Mouse (Mus musculus) gastrocnemius, adult 18-20 months (tissue): ENCODE measurements around the gene Chil1. TPM values are rescaled to one million over a fixed set of nuclear protein-coding genes. Genes with fewer than 3 reads are reported as not detected.
A peak's percentile ranks its signal among the peaks of the same experiment; 100 is the strongest.

Experiments used
- DNase-seq: peaks from one replicate; pipeline ENCODE4 v3.0.0; 2021; ENCODE audit warnings: low spot score
- long read RNA-seq, 2 experiments: library from polyadenylated mRNA; stranded (forward); transcript quantifications; one replicate each; pipeline ENCODE4 v2.0.0; 2021
- total RNA-seq, 2 experiments: library from RNA; stranded (reverse); gene quantifications; 2 replicates each; pipeline ENCODE4 v1.2.3; 2021

The Chil1 gene
- total RNA-seq, result 1 to 10 TPM; 1.1 to 2.0 TPM
- long read RNA-seq, experiment 1, partial matches to known transcripts, result 0 of 2 reads
- long read RNA-seq, experiment 1, other reads (novel, unspliced or antisense), result 1 of 2 reads
- long read RNA-seq, experiment 2, partial matches to known transcripts, result 1 of 4 reads
- long read RNA-seq, experiment 2, other reads (novel, unspliced or antisense), result 1 of 4 reads

DNA sequence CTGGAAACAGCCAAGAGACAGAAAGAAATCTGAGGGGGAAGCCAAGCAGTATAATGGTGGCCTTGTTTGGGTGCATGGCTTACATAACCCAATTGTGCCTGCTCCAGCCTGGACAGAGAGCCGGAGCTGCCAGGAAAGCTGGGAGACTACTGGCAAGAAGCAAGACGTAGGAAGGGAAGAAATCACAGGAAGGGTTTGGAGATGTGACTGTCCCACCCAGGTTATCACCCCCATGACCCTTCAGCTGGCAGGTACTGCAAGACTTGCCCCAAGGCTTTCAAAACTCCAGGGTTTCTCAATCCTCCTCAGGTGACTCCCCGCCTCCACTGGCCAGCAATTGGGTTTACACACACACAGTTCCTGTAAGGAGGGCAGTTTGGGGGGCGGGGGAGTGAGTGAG lies at the start of gene Chil1:
TSS of gene Chil1 (plus strand) at position 152 of the 400 bp plus-strand sequence.
- DNase-seq, result peak; percentile 29

DNA sequence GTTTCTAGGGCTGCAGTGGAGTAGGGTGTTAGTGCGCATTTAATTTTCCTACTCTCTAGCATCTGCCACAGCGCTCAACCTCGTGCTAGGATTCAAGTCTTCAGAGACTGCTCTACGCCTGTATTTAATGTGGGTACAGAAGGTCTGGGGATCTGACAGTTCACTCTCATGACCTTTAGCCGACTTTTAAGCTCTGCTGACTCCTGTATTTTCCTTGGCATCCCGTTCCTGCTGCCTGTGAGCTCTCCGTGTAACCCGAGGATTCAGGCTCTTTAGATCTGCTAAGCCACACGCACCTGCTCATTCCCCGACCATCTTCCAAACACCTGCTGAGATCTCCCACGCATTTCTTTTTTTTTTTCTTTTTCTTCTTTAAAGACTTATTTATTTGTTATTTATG lies 48.7 kb upstream of the Chil1 start:
- DNase-seq, result peak; percentile 49

DNA sequence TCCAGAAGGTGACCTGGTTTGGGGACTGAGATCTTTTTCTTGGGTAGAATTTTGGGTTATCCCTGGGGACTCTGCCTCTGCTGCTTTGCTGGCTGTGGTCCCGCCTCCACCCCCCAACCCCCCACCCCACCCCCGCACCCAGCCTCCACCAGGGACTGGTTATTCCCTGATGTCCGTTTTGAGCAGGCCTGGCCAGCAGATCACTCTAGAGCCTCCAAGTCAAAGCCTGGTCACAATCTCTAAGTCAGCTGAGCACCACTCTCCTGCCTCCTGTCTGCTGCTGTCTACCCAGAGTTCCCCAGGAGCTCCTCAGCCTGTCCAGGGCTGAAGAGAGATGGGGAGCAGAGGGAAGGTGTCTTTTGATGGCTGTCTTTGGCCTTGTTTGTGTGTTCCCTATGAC lies 45.6 kb upstream of the Chil1 start:
- no peak for DNase-seq

DNA sequence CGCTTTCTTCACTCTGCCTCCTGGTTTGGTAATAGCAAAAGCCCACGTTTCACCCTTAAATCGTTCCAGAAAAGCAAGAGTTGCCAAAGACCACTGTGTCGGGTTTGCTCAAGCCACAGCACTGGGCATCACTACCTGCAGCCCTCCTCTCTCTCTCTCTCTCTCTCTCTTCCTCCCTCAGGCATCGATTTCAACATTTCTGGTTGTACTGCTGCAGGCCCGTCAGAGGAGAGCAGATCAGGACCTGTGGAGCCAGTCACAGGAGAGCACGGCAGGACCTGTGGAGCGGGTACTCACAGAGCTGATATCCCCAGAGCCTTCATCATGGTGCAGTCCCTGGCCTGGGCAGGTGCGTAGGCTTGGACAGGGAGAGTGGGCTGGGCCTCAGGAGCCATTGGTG lies 43.6 kb upstream of the Chil1 start:
- DNase-seq, result no peak

DNA sequence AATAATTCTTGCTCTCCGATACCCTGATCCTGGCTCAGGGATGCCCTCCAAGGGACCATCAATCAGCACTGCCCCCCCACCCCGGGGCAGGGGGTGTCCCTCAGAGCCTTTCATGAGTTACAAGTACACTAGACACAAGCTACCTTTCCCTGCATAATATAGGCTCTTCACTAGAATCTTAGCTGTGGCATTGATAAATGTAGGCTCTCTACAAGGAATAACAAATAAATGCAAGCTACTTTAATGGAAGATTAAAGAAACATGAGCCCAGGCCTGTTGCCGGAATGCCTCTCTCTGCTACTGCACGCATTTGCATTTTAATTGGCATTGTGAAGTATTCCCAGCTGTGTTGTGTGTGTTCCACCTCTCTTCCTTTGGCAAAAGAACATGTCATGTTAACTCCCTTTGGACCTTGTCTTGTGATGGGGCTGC lies 39.6 kb upstream of the Chil1 start:
- no peak for DNase-seq

DNA sequence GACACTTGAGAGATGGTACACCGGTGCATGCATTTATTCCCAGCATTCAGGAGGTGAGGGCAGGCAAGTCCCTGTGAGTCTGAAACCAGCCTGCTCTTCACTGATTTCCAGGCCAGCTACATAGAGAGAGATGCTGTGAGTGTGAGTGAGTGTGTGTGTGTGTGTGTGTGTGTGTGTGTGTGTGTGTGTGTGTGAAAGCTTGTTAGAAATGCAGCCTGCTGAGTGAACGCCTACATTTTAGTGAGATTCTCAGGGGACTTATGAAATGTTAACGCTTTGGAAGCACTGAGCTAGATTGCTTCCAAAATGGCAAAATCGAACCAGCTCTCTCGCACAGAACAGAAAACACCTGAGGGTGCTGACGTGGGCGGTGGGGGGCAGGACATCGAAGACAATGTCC lies 35.9 kb upstream of the Chil1 start:
- DNase-seq, result no peak

DNA sequence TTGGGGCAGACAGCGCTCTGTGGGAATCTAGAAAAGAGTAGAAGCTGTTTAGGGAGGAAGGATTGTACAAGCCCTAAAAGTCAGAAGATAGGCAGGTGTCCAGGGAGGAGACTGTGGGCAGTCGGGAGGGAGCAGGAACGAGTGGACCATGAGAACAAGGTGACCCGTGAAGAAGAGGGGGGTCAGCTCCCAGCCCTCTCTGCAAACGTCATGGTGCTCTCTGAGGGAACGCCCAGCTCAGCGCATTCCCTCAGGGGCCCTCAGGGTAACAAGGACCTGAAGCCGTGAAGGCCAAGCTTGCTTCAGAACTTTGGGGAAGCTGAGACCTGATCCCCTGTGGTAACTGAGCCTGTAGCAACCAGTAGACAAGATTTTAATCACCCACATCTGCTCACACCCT lies 31.9 kb upstream of the Chil1 start:
- DNase-seq, result no peak

DNA sequence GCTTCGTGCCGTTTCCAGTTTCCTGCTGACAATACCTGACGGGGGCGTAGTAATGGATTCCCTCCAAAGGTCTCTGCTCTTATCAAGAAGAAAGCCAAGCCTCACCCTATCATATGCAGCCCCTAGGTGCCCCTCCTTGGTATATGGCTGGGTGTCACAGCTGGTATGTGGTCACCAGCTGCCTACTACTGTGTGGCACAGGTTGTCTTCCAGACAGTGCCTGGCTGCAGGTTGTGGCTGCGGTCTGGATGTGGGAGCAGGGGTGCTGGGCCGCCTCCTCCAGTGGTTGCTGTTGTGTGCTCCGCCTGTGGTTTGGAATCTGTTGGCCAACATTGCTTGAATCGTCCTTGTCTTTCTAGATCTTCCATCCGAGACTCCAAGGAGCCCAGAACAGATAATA lies 31.2 kb upstream of the Chil1 start:
- no peak for DNase-seq

DNA sequence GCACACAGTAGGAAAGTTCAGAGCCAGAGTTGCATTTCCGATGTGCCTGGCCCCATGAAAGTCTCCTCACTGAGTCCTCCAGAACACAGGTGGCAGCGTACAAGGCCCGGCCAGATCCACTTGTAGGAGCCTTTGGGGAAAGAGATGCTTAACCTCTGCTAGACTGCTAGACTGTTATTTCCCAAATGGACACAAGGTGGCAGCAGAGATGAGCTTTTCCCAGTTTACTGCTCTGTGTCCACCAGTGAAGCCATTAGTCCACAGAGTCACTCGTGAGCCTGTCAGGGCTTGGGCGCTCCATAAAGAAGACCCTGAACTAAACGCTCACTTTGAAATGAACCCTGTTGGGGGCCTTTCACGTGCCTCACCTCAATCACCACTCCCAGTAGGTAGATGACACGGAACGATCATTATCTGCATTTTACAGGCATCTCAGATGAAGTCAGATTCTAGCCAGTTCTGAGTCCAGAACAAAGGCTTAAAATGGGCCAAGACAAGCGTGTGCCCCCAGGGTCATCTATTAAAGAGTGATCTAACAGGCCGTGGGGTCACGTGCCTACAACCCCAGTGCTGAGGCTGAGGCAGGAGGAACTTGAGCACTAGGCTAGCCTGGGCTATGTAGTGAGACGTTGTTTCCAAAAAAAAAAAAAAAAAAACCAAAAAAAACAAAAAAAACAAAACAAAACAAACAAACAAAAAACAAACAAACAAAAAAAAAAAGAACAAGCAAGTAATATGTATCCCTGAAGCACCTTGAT lies 30.1 kb upstream of the Chil1 start:
- peak; percentile 88 for DNase-seq

DNA sequence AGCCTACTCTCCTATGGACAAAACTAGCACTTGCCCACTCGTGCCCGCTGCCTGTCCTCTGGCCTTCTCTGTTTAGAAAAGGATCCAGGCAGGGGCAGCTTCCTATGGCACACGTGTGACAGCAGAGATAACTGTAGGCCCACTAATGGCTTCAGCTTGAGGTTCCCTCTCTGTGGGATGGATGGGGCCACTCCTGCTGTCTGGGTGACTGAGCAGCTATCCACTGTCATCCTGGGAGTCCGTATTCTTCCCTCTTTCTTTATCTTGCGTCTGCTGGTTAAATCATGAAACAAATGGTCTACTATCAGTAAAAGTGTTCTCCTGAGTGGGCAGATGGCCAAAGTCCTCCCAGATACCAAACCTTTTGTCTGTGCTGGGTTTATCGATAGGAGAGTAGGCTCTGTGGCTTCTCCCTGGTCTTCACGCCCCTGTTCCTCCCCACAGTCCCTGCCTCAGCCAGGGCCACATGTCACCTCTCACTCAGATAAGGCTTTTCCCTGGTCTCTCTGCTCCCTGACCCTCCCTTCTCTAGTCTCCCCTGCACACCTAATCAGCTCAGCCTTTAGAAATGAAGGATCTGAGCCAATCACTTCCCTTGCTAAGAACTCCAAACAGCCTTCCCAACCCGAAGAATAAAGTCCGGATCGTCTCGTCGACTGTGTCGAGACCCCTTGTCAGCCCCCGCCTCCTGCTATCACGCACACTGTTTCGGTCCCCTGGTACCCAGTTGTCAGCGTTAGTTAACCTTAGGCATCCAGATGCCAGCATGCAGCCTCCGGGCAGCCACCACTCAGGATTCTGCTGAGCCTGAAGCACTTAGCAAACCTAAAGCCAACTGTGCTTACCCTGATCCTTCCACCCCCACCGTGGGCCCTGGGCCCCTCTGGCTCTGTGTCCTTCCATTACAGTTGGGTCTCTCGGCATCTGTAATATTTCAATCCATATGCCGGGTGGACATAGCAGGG lies 29.1 kb upstream of the Chil1 start:
- no peak for DNase-seq

DNA sequence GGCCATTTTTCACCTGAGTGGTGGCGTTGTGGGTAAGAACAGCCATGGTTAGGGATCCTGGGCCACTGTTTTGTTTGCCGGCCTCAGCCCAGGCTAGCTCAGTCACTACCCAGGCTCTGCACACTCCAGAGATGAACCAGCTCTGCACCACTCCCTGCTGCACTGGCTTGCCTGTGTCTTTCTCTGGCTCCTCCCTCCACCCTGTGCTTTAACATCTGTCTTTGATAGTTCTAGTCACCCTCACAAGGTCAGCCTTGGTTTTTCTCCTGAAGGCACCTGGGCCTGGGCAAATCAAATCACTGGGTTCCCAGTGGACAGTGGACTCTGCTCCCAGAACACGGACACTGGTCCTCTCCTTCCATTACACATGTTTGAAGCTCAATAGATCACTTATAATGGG lies 27.9 kb upstream of the Chil1 start:
- DNase-seq, result no peak

DNA sequence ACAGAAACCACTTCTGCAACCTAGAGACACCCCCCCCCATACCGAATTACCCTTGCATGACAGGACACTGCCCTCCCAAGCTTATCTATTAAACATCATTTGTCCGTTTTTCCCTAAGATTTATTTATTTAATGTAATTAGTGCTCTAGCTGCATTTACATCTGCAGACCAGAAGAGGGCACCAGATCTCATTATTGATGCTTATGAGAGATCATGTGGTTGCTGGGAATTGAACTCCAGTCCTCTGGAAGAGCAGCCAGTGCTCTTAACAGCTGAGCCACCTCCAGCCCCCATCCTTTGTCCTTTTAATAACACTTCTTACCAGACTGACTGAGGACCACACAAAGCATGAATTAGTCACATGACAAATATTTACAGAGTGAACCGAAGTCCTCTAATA lies 27.3 kb upstream of the Chil1 start:
- DNase-seq, result no peak

DNA sequence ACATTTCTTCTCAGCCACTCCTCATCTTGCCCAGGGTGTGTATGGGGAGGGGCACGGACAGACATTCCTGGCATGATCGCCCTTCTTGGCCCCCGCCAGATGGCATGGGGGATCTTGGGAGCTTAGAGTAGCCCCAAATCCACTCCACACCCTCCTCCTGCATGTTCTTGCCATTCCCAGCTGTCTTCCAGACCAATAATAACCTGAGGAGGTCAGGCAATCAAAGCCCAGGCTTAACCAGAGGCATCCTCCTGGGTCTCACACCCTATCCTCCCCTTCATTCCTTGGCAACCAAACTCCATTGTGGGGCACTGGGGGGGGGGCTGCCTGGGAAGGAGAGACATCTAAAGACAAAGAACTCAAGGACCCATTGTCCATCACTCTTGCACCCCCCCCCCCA lies 21.6 kb upstream of the Chil1 start:
- DNase-seq, result no peak

DNA sequence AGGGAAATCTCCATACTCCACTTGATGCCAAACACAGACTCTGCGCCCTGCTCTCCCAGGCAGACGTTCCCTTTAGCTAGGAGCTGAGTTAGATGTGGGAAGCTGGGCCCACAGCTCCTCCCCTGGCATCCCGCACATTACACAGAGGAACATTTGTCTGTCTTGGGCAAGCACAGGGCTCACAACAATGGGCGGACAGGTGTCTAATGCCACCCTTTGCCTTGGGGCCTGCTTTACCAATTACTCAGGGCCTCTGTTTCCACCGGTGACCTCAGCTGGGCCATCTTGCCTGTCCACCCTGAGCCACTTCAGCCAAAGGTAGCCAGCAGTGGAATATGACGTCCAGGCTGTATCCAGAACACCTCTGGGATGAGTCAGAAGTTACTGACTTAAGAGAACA lies 20.6 kb upstream of the Chil1 start:
- DNase-seq, result no peak

DNA sequence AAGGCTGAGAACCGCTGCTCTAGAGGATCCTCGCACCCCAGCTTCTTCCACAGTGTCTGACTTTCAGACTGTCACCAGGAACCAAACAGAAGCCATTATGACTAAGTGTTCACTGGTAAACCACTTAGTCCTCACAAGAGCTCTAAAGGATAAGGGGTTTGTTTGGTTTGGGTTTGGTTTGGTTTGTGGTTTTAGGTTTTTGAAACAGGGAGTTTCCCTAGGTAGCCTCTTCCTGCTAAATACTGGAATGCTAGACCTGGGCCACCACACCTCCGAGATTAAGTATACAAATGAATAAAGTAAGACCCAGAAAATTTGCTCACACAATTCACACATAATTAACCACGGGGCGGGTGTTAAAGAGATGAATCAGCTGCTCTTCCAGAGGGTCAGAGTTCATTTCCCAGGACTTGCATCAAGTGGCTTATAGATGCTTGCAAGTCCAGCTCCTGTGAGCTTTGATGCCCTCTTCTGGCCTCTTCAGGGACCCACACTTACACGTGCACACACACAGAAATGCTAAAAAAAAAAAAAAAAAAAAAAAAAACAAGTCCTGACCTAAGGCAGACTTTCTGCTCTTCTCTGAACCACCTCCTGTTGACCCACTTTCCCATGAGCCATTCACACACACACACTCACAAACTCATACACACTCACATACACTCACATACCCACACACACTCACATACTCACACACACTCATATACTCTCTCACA lies 19.3 kb upstream of the Chil1 start:
- no peak for DNase-seq

DNA sequence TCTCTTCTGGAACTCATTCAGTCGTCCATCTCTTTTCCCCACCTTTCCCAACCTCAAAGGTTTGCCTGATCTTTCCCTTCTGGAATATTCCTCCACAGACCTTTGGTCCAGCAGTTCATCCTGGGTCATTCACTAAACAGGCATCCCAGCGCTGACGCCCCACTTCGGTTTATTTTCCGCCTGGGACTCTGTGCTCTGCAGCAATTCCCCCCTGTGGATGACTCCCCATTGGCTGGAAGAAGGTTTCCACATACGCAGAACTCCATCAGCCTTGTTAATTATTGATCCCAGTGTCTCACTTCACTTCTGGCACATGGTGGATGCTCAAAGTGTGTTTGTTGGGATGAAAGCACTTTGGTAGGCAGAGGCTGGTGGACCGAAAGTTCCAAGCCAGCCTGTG lies 18.5 kb upstream of the Chil1 start:
- DNase-seq, result no peak

DNA sequence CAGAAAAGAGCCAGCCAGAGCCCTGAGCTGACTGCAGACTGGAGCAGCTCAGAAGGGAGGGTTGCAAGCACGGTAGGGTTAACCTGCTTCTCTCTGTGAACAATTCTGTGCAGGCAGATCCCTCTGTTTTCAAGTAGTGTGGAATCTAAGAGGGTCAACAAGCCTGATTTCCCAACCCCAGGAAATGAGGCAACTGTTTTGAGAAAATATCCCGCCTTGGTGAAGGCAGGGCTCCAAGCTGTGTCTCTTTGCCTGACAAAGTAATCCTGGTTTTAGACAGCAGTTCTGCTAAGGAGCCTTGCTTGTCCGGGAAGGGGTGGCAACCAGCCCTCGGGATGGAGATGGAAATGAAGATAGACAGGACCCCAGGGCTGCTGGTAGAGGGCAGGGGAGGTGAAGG lies 17.5 kb upstream of the Chil1 start:
- DNase-seq, result no peak

DNA sequence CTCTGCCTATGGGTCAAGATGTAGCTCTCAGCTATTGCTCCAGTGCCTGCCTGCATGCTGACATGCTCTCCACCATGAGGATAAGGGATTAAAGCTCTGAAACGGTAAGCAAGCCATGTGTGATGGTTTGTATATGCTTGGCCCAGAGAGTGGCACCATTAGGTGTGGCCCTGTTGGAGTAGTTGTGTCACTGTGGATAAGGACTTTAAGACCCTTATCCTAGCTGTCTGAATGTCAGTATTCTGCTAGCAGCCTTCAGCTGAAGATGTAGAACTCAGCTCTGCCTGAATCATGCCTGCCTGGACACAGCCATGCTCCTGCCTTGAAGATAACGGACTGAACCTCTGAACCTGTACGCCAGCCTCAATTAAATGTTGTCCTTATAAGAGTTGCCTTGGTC lies 15.4 kb upstream of the Chil1 start:
- no peak for DNase-seq

DNA sequence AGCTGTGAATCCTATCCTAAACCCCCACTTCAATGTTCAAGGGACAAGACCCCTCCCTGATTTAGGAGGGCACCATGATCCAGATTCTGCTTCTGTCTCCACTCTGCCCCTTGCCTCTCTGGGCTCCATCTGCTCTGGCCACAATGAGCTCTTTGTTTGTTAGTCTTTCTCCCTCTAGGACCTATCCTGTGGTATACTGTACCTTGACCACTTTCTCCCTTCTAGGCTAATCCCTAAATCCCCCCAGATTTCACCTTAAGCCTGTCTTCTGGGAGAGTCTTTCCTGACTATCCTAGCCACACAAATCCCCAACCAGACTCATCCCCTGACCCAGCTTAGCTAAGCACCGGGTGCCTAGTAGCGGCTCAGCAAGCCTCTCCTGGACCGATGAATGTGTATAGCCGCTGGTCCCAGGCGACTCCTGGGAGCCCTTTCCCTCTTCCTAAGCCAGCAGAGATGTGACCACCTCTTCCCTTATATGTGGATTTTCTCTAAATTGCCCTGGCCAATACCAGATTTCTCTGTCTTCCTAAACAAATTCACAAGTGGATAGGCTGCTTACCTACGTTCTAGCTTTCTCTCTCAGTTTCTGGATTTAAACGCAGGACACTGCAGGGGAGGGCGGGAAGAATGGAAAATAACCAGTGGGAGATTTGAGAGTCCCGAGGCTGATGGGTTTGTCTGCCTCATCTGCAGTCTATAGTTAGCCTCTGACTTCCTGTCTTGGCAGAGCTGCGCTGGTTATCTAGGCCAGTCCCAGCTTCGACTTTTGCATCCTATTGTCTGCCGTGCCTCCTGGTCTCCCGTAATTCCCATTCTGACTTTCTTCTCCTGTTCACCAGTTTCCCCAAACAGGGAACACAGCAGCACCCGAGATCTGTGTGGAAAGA lies 14.3 kb upstream of the Chil1 start:
- DNase-seq, result peak; percentile 32

DNA sequence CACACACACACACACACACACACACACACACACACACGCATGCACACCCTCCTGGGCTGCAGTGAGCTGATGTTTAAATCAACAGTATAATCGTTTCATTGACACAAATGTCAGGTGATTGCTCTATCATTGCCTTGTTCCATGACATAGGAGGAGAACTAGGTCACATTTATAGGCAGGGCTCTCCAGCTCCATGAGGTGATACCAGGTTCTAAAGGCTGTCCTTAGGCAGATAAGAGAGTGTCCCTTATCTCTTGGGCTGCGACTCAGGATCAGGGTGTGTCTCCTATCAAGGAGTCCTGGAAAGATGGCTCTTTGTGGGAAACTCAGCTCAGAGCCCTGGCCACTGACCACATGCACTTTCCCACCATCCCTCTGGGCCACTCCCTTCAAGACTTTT lies 13.4 kb upstream of the Chil1 start:
- DNase-seq, result no peak
